Mouse (Mus musculus) cortical plate, adult 2 months (tissue): ENCODE data around the gene Fam196a. TPM values are rescaled to one million over a fixed set of nuclear protein-coding genes. Genes with fewer than 3 reads are reported as not detected.
A peak's percentile ranks its signal among the peaks of the same experiment; 100 is the strongest.

ENCODE experiments used
- H3K27ac ChIP-seq: fragments of 200-500 bp; 2 replicates; pipeline ENCODE4 v1.5.1; 2012; ENCODE audit warnings: low read length, control low read depth, inconsistent platforms; ENCODE audit not compliant: insufficient read depth
- H3K4me1 ChIP-seq: fragments of 200-500 bp; 2 replicates; pipeline ENCODE4 v1.6.1; 2011; ENCODE audit warnings: low read length; ENCODE audit not compliant: control insufficient read depth, insufficient read depth
- H3K4me3 ChIP-seq: fragments of 200-500 bp; 2 replicates; pipeline ENCODE4 v1.5.1; 2011; ENCODE audit warnings: mild to moderate bottlenecking, low read length, control low read depth; ENCODE audit not compliant: insufficient read depth
- CTCF ChIP-seq: fragments of 200-500 bp; IDR thresholded peaks from 2 replicates; pipeline ENCODE4 v1.5.1; 2011; ENCODE audit warnings: mild to moderate bottlenecking, control low read depth, low read length; ENCODE audit not compliant: insufficient read depth; ENCODE audit errors: extremely low read depth
- POLR2A ChIP-seq: fragments of 200-500 bp; IDR thresholded peaks from 2 replicates; pipeline ENCODE4 v1.6.1; 2011; ENCODE audit warnings: mild to moderate bottlenecking, low read length, control low read depth; ENCODE audit not compliant: insufficient read depth; ENCODE audit errors: extremely low read depth
- polyA plus RNA-seq: library from polyadenylated mRNA; depleted of rRNA; stranded (reverse); fragments of >200 nt; gene quantifications from 2 replicates; pipeline ENCODE4 v1.2.3, GENCODE M21; 2012; rRNA removed

Fam196a gene
- polyA plus RNA-seq, result 5.9 and 6.2 TPM in 2 replicates

GRCm38 (mm10) chr7:134937927-134938609 lies at the start of gene Fam196a:
Fam196a (minus strand) TSS chr7:134938430.
- H3K4me1 ChIP-seq, result peaks cover 4% of the 10 kb centered on the region; the same call in 1 of the 2 replicates
- peak within 1 kb of the TSS; percentile 62 for H3K4me3 ChIP-seq
- H3K27ac ChIP-seq, result peak within 1 kb of the TSS; percentile 86
- TF ChIP-seq CTCF, result 0 out of 2 replicates have a peak, but pooled peaks have one; percentile 22
- no peak for TF ChIP-seq POLR2A

DNA sequence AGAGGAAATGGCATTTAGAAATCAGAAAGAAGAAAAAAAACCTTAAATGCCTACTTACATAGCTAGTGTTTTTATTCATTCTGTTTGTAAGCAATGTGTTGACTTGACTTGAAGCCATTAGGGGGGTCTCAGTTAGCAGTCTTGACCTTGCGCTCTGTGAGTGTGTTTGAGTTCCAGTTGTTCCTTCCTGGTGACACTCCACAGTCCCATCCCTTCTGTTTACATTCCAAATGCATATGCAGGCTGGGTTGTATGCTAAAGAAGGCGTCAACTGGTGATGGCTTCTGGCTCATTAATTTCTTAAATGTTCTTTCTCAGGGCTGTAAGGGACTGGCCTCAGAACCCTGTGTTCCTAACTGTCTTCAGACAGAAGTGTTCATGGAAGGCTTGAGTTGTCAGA lies 23.4 kb upstream of the Fam196a start:
- H3K27ac ChIP-seq, result no peak overlapping the region
- no peaks in the 10 kb centered on the region for H3K4me1 ChIP-seq
- TF ChIP-seq POLR2A, result no peak
- no peak for TF ChIP-seq CTCF
- no peak overlapping the region for H3K4me3 ChIP-seq

DNA sequence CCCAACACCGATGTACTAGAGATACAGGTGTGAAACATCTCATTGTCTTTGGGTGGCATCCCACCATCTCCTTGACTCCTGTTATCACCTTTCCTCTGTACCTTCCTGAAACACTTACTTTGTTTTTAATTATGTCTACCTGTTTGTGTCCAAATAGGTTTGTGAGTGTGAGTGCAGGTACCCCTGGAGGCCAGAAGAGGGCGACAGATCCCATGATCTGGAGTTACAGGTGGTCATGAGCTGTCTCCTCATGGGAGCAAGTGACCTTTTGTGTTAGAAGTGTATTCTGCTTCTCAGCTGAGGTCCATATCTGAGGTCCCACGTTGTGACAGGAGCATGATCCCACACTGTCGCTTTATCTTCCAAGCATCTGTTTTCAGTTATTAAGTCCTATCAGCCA lies 22.6 kb upstream of the Fam196a start:
- no peaks in the 10 kb centered on the region for H3K4me1 ChIP-seq
- no peak overlapping the region for H3K4me3 ChIP-seq
- no peak overlapping the region for H3K27ac ChIP-seq
- TF ChIP-seq CTCF (peak; percentile 32; the same call in 1 of the 2 replicates), POLR2A (no peak)

DNA sequence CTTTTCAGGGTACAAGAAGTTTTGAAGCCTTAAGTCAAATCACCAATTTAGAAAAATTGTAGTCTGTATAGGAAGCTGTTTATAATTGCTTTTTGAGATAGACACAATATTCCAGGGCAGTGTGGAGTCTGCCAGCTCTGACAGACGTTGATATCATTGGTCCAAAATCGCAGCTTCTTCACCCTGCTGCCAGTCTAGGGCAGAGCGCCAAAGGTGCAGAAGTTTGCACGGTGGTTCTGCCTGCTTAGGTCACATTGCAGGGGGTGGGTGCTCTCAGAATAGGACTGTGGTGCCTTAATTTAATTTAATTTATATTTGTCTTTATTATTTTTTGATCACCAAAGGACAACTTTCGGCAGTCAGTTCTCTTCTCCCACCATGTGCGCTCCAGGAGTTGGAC lies 20.9 kb upstream of the Fam196a start:
- no peak overlapping the region for H3K27ac ChIP-seq
- no peak for TF ChIP-seq POLR2A
- TF ChIP-seq CTCF, result no peak
- H3K4me3 ChIP-seq, result no peak overlapping the region
- H3K4me1 ChIP-seq, result no peaks in the 10 kb centered on the region

GRCm38 (mm10) chr7:134945925-134946716 lies 7.9 kb upstream of the Fam196a start:
- Histone ChIP-seq H3K4me3 (no peak overlapping the region), H3K4me1 (no peaks in the 10 kb centered on the region), H3K27ac (no peak overlapping the region)
- TF ChIP-seq CTCF (peak; percentile 38), POLR2A (no peak)

DNA sequence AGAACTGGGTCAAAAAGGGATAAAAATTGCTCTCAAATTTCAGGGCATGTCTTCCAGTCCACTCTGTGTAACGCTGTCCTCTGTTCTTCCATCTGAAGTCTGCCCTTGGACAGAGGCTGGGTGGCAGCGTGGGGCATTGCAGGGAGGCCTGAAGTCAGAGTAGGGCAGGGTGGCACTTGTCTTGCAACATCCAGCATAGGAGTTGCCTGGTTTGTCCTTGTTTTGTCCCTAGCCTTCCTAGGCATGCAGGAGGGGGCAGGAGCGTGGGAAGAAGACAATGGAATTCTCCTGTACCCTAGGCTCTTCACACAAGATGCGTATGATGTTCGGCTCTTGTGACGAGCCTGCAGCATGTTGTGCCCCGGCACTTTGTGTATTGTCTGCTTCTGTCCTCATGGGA lies 5.5 kb upstream of the Fam196a start:
- TF ChIP-seq CTCF (no peak), POLR2A (no peak)
- Histone ChIP-seq H3K4me3 (no peak overlapping the region), H3K27ac (no peak overlapping the region), H3K4me1 (peaks cover under 1% of the 10 kb centered on the region; the same call in 1 of the 2 replicates)

DNA sequence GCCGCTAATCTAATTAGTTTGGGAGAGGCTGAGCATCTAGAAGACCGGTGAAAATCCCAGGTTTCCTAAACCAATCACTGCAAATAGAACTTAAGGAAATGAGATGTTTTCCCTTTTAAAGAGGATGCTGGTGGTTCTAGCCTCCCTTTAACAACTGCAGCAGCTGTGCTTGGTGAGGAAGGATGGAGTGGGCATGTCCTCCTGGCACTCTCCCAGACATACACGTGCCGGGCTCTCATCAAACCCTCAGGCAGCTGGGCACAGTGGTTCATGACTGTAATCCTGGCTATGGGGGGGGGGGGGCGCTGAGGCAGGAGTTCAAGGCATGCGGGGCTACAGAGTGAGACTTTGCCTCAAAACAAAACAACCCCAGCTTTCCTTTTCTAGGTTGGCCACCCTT lies 4.8 kb upstream of the Fam196a start:
- peaks cover 2% of the 10 kb centered on the region; the same call in 1 of the 2 replicates for H3K4me1 ChIP-seq
- H3K27ac ChIP-seq, result no peak overlapping the region
- no peak for TF ChIP-seq POLR2A
- TF ChIP-seq CTCF, result no peak
- no peak overlapping the region for H3K4me3 ChIP-seq

DNA sequence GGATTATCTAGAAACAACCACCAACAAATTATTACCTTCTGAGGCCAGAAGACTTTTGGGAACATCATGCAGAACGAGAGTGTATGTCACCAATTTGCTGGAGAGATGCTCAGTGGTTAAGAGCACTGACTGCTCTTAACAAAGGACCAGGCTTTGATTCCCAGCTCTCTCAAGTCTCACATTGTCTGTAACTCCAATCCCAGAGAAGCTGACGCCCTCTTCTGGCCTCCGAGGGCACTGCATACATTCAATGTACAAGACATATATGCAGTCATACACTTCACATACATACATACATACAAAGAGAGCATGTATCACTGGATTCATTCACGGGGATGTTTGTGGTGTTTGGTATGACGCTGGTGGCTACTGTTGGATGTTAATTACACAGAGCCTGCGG lies 3.7 kb upstream of the Fam196a start:
- peaks cover 2% of the 10 kb centered on the region; the same call in 1 of the 2 replicates for H3K4me1 ChIP-seq
- H3K4me3 ChIP-seq, result no peak overlapping the region
- no peak overlapping the region for H3K27ac ChIP-seq
- TF ChIP-seq CTCF, result no peak
- TF ChIP-seq POLR2A, result no peak

- peaks cover 4% of the 10 kb centered on the region; the same call in 1 of the 2 replicates for H3K4me1 ChIP-seq
- peak overlapping the region; percentile 62 for H3K4me3 ChIP-seq
- H3K27ac ChIP-seq, result peak overlapping the region; percentile 86
- no peak for TF ChIP-seq CTCF
- no peak for TF ChIP-seq POLR2A
Measured at GRCm38 (mm10) chr7:134937471-134937926, 731 bp downstream of the Fam196a start.

DNA sequence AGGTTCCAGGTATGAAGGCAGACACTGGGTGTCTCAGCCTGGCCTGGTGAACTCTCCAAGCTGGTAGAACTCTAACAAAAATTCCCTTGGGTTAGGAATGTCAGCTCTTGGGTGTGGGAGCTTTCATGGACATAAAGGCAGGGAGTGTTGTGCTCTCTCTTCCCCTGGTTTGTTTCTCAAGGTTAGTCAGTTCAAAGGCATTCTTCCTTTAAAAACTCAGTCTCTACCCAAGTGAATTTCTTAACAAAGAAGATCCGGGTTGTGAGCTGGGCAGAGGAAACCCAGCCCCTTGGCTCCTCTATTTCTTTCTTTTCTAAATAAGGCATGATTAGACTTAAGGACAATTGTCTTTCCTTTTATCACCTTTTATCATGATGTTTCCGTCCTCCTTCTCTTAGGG lies 6.3 kb downstream of the Fam196a start:
- TF ChIP-seq POLR2A, result no peak
- no peak for TF ChIP-seq CTCF
- Histone ChIP-seq H3K4me3 (no peak overlapping the region), H3K4me1 (peaks cover 2% of the 10 kb centered on the region; the same call in 1 of the 2 replicates), H3K27ac (no peak overlapping the region)
